Mouse (Mus musculus): ENCODE results near the gene Fcf1. TPM values are rescaled to one million over a fixed set of nuclear protein-coding genes. Genes with fewer than 3 reads are reported as not detected.

Fcf1 gene
- polyA plus RNA-seq, 1 experiment = 3.2 TPM

- Histone ChIP-seq H3K27me3 (ENCODE audit: control insufficient read depth) (no peaks in the 10 kb centered on the region), H3K36me3 (ENCODE audit: control insufficient read depth) (peaks cover 58% of the 10 kb centered on the region), H3K4me3 (replicated peaks) (no peak overlapping the region), H3K4me1 (ENCODE audit: control insufficient read depth) (no peaks in the 10 kb centered on the region), H3K9me3 (ENCODE audit: control insufficient read depth, low read length) (no peaks in the 10 kb centered on the region)
- TF ChIP-seq GATA1 (IDR thresholded peaks at IDR 0.05; ENCODE audit: low read length) = no peak
These were observed 62.0 kb downstream of the Fcf1 start for GRCm38 (mm10) chr12:85032710-85033109.

Other genes with a start within 250 kb of the Fcf1 start
- gene Npc2, start 197.7 kb upstream of the Fcf1 start, polyA plus RNA-seq (2012) = 5.0 TPM in 2 replicates
- 9.7 and 10.3 TPM in 2 replicates for gene Isca2, start 197.6 kb upstream of the Fcf1 start, polyA plus RNA-seq (2012)
- 0.23 TPM in 2 replicates for gene Ltbp2, start 94.4 kb upstream of the Fcf1 start, polyA plus RNA-seq (2012)
- 0.78 and 0.79 TPM in 2 replicates for gene Arel1, start within 50 bp of the Fcf1 start, polyA plus RNA-seq (2012)
- 1.1 TPM in 2 replicates for gene Ylpm1, start 25.4 kb downstream of the Fcf1 start, polyA plus RNA-seq (2012)
- gene Prox2, start 139.9 kb downstream of the Fcf1 start, polyA plus RNA-seq (2012) = 0.31 and 0.34 TPM in 2 replicates
- 41.0 and 55.1 TPM in 2 replicates for gene Dlst, start 139.9 kb downstream of the Fcf1 start, polyA plus RNA-seq (2012)
- gene Rps6kl1, start 180.4 kb downstream of the Fcf1 start, polyA plus RNA-seq (2012) = 0.03 and 0.06 TPM in 2 replicates
- gene Pgf, start 206.9 kb downstream of the Fcf1 start, polyA plus RNA-seq (2012) = not detected in 2 replicates
- gene Eif2b2, start 248.6 kb downstream of the Fcf1 start, polyA plus RNA-seq (2012) = 18.6 and 27.3 TPM in 2 replicates